In the genomic region with DNA sequence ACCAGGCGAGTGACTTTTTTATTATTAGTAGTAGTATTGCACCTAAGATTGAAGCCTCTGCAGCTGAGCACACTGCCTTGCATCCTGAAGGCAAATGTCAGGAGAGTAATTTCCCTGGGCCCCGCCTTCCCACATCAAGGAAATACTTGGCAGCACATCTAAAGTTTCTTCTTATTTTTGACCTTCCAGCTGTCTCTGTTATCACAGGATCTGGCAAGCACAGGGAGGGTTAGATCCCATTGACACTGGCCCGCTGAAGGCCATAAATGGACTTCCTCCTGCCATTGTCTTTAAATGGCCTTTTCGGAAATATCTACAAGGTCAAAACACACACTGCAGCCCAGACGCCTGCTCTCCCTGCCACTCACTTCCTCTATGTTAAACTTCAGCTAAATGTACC, we compare ENCODE assay signal across 12 mouse cellular contexts.
DNase-seq lines count a peak whose midpoint lies in the region; TF ChIP-seq lines count a peak whose summit lies in the region.
"Had no signal": no experiment of that assay in that cellular context is flagged by ENCODE, and none has a peak within 500 bp of the region (broad histone marks: within the 10 kb centered on the region; RNA-seq: fewer than 3 reads in every experiment).

No protein-coding gene starts in this region.

- H3K36me3 ChIP-seq in small intestine, adult 2 months (ENCODE audit: control insufficient read depth, insufficient read depth, low read length) = no peaks in the 10 kb centered on the region
- H3K36me3 ChIP-seq: heart, embryonic 15.5 days; midbrain, embryonic 12.5 days had no signal

- 22% methylated on average over 5 of the region's 5 CpGs for WGBS in small intestine, adult 2 months

- no peak overlapping the region for H3K4me3 ChIP-seq in small intestine, adult 2 months (ENCODE audit: low read depth, low read length)
- H3K4me3 ChIP-seq: heart, embryonic 15.5 days; midbrain, embryonic 12.5 days had no signal

- intact Hi-C loops in heart, postnatal 36 days (cut with DNase I) = no loop called here

- peak; percentile 24 for DNase-seq in heart, adult 8-10 months (ENCODE audit: low spot score)
- DNase-seq in heart, postnatal 36 days = no peak
- DNase-seq in testis, postnatal 14 days (ENCODE audit: low spot score) = peak; percentile 15
- DNase-seq in testis, postnatal 10 days (ENCODE audit: low spot score) = no peak
- DNase-seq in kidney, postnatal 10 days = peak; percentile 70
- no peak for DNase-seq in thymus, postnatal 0 days (ENCODE audit: low spot score)
- no peak for DNase-seq in layer of hippocampus, postnatal 36 days
- DNase-seq: cerebellum, adult 11 months; thymus, postnatal 14 days had no signal

- peak overlapping the region; percentile 69 for H3K27ac ChIP-seq in small intestine, adult 2 months (ENCODE audit: insufficient read depth, low read depth, low read length)
- H3K27ac ChIP-seq: heart, embryonic 15.5 days; midbrain, embryonic 12.5 days had no signal

- TF ChIP-seq POLR2A in small intestine, adult 2 months (IDR thresholded peaks at IDR 0.05; ENCODE audit: low read depth, low read length) = no peak

- no peak for TF ChIP-seq CTCF in small intestine, adult 2 months (IDR thresholded peaks at IDR 0.05; ENCODE audit: extremely low read depth, insufficient read length, insufficient replicate concordance, low read depth, low read length)

- no peaks in the 10 kb centered on the region for H3K27me3 ChIP-seq in small intestine, adult 2 months (ENCODE audit: control insufficient read depth, insufficient read depth, low read length)
- H3K27me3 ChIP-seq: heart, embryonic 15.5 days had no signal

- H3K4me1 ChIP-seq in small intestine, adult 2 months (ENCODE audit: control insufficient read depth, insufficient read depth, insufficient read length, low read length) = peaks cover 38% of the 10 kb centered on the region; the same call in 1 of the 2 replicates

Comparison
In these comparisons a context has a peak if more than half of its experiments do, and no peak if none do; other contexts are left out.
1. DNase-seq: peak in heart, adult 8-10 months (single experiment), testis, postnatal 14 days (single experiment) and kidney, postnatal 10 days (single experiment); none in heart, postnatal 36 days (0 of 2), testis, postnatal 10 days (single experiment), thymus, postnatal 0 days (single experiment) and layer of hippocampus, postnatal 36 days (0 of 2).